Mouse (Mus musculus) right cerebral cortex, postnatal 10 days (tissue): ENCODE results near the gene Mau2.
"Not testable (repeated sequence)": the region's sequence is repeated elsewhere in the genome, so short reads cannot be mapped to it uniquely, and the experiment has no call there.

Experiments used
- DNase-seq, 2 experiments: peaks; one replicate each; pipeline ENCODE4 v3.0.0; 2021; ENCODE audit warnings: low spot score in 2 of 2

The Mau2 gene

GRCm38 (mm10) chr8:70042583-70043455, at the start of gene Mau2, which contains the start of gene Sugp1:
Gene Mau2, minus strand, starts transcription at chr8:70042734.
Gene Sugp1, plus strand, starts transcription at chr8:70042813.
- peak; percentile 96 to 97 for DNase-seq

DNA sequence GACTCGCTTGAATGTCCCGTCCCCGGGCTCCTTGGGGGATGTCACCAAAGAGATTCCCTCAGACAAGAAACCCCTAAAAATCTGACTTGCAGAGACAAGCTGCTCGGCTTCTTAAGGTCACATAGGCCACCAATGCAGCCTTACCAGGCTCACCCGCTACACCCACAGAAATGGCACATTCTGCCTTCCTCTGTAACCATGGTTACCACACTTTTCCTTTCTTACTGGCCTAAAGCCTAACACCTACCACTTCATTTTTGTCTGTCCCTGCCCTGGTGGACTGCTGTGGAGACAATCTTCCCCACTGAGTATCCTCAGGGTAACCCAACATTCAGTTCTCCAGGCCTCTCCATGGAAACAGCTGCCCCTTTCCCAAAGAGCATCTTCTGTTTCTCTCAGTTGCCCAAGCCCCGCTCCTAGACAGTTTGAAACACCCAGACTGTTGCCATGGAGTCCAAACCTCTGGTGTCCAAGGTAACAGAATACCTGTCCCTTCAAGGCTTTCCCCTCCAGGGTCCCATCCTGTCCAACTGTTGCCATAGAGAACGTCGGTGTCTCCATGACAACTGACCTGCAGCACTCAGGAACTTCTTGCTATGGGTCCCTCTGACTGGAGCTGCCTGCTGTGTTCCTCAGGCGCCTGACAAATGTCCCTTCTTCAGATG, 46.9 kb upstream of the Mau2 start:
- peak in 1 of 2 experiments; percentile 57 for DNase-seq

DNA sequence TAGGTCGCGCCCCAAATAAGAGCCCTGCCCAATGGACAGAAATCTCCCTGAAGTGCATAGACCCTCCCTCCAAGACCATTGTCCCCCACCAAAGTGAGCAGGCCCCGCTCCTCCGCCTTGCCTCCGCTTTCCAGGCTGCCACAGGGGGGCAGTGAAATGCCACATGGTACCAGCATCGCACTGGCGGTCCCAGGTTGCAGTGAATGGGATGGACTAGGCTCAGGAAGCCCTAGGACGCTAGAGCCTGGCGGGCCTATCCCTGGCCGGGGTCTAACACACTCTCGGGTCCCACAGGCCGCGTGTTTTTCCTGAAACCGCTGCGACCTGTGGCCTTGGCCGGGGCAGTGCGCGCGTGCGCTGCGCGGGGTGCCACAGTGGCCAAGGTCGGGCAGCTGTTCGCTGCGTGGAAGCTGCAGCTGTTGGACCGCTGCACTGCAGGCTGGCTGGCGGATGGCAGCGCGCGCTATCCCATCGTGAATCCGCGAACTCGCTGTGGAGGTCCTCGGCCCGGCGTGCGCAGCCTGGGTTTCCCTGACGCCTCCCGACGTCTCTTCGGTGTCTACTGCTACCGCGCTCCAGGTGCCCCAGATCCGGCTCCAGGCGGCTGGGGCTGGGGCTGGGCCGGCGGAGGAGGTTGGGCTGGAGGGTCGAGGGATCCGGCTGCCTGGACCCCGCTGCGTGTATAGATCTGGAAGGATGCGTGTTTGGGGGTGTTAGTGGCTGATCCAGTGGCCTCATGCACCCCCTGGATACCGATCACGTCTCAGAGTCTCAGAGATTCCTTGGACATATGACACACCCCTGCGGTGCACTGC, 45.5 kb upstream of the Mau2 start:
- DNase-seq: peak; percentile 81

GRCm38 (mm10) chr8:70087237-70087636, 44.7 kb upstream of the Mau2 start:
- no peak for DNase-seq

- DNase-seq: no peak
These were observed 43.6 kb upstream of the Mau2 start for GRCm38 (mm10) chr8:70086151-70086550.

GRCm38 (mm10) chr8:70084191-70085065, 41.9 kb upstream of the Mau2 start:
- DNase-seq: peak in 1 of 2 experiments; percentile 43

- DNase-seq: peak in 1 of 2 experiments; percentile 58
These were observed 40.8 kb upstream of the Mau2 start, which contains the start of gene Hapln4 for GRCm38 (mm10) chr8:70083285-70083684. Gene Hapln4, plus strand, starts transcription at chr8:70083457.

GRCm38 (mm10) chr8:70081976-70082375, 39.4 kb upstream of the Mau2 start:
- no peak for DNase-seq

- DNase-seq: no peak
These were observed 31.1 kb upstream of the Mau2 start for GRCm38 (mm10) chr8:70073682-70074081.

DNA sequence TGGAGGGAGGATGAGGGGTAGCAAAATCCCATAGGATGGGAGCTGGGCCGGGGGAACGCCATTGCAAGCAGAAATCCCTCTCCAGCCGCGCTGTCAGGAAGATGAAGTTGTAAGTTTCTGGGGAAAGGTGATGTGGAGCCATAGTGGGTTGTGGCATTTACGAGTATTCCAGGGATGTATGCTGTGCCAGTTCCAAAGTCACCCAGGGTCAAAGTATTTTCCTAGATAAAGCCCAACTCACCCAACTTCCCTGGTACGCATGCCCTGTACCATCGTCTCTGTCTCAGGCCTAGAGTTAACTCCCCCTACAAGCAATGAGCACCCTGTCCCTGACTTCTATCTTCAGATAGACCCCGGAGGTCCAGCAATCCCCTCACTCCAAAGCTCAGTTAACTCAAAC, 30.6 kb upstream of the Mau2 start:
- no peak for DNase-seq

DNA sequence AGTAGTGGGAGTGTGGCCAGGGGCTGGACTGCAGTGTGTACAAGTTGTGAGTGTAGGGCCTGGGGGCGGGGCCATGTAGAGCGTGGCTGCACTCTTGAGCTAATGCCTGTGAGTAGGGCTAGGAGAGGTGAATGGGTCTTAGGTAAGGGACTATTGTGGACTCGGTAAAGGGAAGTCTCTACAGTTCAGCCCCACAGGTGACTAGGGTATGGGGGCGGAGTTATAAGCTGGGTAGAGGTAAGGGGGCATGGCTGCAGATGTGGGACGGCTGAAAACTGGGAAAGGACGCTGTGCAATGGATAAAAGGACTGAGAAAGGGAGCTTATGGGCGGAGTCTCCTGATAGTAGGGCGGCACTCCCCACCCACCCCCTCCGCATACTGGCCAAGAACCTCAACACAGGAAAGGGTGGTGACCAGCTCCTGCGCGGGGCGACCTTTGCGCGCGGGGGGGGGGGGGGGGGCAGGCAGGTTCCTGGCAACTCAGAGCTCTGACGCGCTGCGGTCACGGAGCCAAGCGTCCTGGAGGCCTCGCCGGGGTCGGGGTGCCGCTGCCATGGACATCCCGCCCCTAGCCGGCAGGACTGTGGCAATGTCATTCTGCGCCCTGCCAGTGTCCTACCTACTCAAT, 30.0 kb upstream of the Mau2 start, which contains the start of gene Tm6sf2:
Tm6sf2 (plus strand) TSS at position 484 of the 629 bp plus-strand sequence.
- peak; percentile 67 to 70 for DNase-seq

GRCm38 (mm10) chr8:70071836-70072440, 29.4 kb upstream of the Mau2 start:
- DNase-seq: no peak

DNA sequence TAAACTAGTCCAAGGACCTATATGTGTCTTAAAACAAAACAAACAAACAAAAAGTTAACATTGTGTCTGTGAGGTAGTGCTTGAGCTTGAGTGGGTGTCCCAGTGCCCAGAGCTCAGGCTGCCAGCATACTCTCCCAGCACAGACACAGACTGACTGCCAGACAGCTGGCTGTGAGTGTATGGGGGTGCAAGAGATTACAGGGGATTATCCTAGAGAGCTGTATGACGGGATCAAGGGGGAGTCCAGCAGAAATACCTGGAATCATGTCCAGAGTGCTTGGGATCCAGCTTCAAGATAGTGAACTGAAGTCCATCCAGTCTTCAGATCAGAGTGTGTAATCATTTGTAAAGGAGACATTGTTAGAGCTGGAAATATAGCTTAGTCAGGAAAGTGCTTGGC, 15.2 kb upstream of the Mau2 start:
- no peak for DNase-seq

GRCm38 (mm10) chr8:70050434-70050833, 7.9 kb upstream of the Mau2 start:
- DNase-seq: not testable (repeated sequence)

GRCm38 (mm10) chr8:70049662-70050061, 7.1 kb upstream of the Mau2 start:
- no peak for DNase-seq

DNA sequence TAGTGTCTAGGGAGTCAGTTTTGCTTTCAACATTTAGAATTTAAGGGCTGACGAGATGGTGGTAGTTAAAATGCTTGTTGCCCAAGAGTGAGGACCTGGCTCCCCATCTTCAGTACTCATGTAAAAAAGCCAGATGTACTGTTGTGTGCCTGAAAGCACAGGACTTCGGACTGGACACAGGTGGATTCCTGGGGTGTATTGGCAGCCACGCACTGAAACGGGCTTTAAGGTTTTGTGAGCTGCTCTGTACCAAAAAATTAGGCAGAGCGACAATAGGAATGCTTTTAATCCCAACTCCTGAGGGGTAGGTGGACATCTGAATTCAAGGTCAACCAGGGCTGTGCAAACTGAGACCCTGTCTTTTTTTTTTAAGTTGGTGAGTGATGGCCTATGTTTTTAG, 1.5 kb upstream of the Mau2 start:
- DNase-seq: no peak

DNA sequence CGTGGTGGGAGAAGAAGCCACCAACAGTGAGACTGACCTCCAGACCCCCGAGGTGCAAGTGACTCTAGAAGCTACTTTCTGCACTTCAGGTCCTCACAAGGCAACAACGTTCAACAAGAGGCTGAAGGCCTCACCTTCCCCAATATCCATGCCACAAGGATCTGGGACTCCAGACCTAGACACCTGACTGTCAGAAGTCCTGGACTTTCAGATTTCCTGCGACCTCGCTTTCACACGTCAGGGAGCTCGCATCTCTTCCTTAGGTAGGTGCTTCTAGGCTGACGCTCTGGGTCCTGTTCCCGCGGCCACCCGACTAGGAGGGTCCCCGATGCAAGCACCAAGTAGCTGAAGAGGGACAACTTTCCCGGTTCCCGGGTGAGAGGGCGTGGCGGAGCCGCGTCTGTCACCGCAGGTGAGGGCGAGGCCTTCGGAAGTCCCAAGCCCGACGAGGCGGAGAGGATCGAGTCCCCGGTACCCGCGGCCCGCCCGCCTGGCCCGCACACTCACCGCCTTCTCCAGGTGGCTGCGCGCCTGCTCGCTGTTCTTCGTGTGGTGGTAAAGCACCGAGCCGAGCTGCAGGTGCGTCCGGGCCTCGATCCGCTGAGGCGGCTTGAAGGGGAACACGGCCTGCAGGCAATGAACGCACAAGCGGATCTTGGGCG, 518 bp downstream of the Mau2 start:
- DNase-seq: peak in 1 of 2 experiments; percentile 50

DNA sequence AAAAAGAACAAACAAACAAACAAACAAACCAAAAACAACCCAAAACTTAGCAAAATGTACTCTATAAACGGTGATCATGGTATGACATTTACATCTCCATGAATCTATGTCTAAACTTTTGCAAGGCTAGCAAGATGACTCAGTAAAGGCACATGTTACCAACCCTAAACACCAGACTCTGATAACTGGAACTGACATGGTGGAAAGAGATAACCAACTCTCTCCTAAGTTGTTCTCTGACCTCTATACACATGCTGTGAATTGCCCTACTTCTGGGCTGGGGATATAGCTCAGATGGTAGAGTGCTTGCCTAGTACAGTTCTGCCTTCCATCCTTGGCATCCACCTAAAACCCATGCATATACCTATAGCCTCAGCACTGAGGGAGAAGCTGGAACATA, 4.5 kb downstream of the Mau2 start:
- no peak for DNase-seq

DNA sequence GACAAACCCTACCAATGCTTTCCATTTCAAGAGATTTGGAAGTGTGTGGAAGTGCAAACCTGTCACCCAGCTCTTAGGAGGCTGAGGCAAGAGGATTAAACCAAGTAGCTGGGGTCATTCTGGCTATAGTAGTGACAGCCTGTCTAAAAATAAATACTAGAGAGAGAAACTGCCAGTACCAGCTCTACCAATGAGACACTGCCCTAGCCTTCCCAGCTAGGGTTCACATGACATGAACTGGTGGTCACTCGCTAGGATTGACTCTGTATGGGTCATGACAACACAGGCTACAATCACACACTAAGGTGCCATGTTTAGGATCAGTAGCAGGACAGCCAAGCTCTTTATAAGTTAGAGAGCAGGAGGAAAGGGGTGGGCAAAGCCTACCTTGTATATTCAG, 12.3 kb downstream of the Mau2 start:
- no peak for DNase-seq
